ENCODE assay signal across 8 mouse cellular contexts in genomic region chr4:116659474-116659873, GRCm38 (mm10). TPM values are rescaled to one million over a fixed set of nuclear protein-coding genes. Genes with fewer than 3 reads are reported as not detected.
DNase-seq lines count a peak whose midpoint lies in the region; ATAC-seq lines count a peak whose summit lies in the region.

No protein-coding gene starts in this region.

- ATAC-seq in megakaryocyte, adult 5-6 weeks (ENCODE audit: poor library complexity, severe bottlenecking) = no peak

- intact Hi-C loops in heart, postnatal 36 days (cut with DNase I) = no loop called here

- DNase-seq in heart, adult 8-10 months (ENCODE audit: low spot score) = peak; percentile 41
- DNase-seq in heart, postnatal 36 days = no peak
- peak; percentile 75 for DNase-seq in adrenal gland, adult 2 months
- DNase-seq in kidney, adult 9 months = peak; percentile 97
- peak; percentile 51 for DNase-seq in lung, postnatal 14 days
- no peak for DNase-seq in embryo, embryonic 10.5 days (ENCODE audit: low spot score)
- no peak for DNase-seq in cerebellum, adult 18-20 months

RNA-seq across cellular contexts. Expression of gene Akr1a1, which starts 8.0 kb away (rescaled TPM):
- 100 to 1,000 TPM; 297 to 332 (median 327) TPM for total RNA-seq in heart, adult 8-10 months (2022)
- 100 to 1,000 TPM; 272 to 290 TPM for total RNA-seq in heart, postnatal 36 days (2021)
- total RNA-seq in adrenal gland, adult 2 months (2021) = 1,000 to 10,000 TPM in 1 of 2 experiments, 100 to 1,000 TPM in 1; 867 to 1,182 TPM
- 733 and 783 TPM in 2 replicates for polyA plus RNA-seq in adrenal gland, adult 2 months (2012; rRNA removed)
- total RNA-seq in megakaryocyte, adult 5-6 weeks (2015) = 465 and 471 TPM in 2 replicates
- 733 and 897 TPM in 2 replicates for total RNA-seq in megakaryocyte, adult 5-6 weeks (2017)

RNA-seq across cellular contexts. Expression of gene Prdx1, which starts 25.9 kb away (rescaled TPM):
- 100 to 1,000 TPM; 475 to 641 (median 529) TPM for total RNA-seq in heart, adult 8-10 months (2022)
- 100 to 1,000 TPM; 476 to 489 TPM for total RNA-seq in heart, postnatal 36 days (2021)
- 100 to 1,000 TPM; 703 to 816 TPM for total RNA-seq in adrenal gland, adult 2 months (2021)
- polyA plus RNA-seq in adrenal gland, adult 2 months (2012; rRNA removed) = 20.2 and 21.8 TPM in 2 replicates
- 556 and 644 TPM in 2 replicates for total RNA-seq in megakaryocyte, adult 5-6 weeks (2015)
- 344 and 395 TPM in 2 replicates for total RNA-seq in megakaryocyte, adult 5-6 weeks (2017)

RNA-seq across cellular contexts. Expression of gene Nasp, which starts 31.7 kb away (rescaled TPM):
- total RNA-seq in heart, adult 8-10 months (2022) = 10 to 100 TPM; 13.3 to 18.4 (median 16.0) TPM
- 10 to 100 TPM; 18.6 to 25.5 TPM for total RNA-seq in heart, postnatal 36 days (2021)
- total RNA-seq in adrenal gland, adult 2 months (2021) = 10 to 100 TPM; 22.3 to 23.0 TPM
- polyA plus RNA-seq in adrenal gland, adult 2 months (2012; rRNA removed) = 1.3 and 1.9 TPM in 2 replicates
- 95.7 and 101 TPM in 2 replicates for total RNA-seq in megakaryocyte, adult 5-6 weeks (2015)
- total RNA-seq in megakaryocyte, adult 5-6 weeks (2017) = 225 and 236 TPM in 2 replicates

RNA-seq across cellular contexts. Expression of gene Mmachc, which starts 48.7 kb away (rescaled TPM):
- 10 to 100 TPM; 61.8 to 72.5 (median 66.4) TPM for total RNA-seq in heart, adult 8-10 months (2022)
- total RNA-seq in heart, postnatal 36 days (2021) = 10 to 100 TPM; 46.8 to 56.1 TPM
- 10 to 100 TPM; 36.1 to 43.5 TPM for total RNA-seq in adrenal gland, adult 2 months (2021)
- 12.2 and 16.5 TPM in 2 replicates for polyA plus RNA-seq in adrenal gland, adult 2 months (2012; rRNA removed)
- 8.1 and 10.9 TPM in 2 replicates for total RNA-seq in megakaryocyte, adult 5-6 weeks (2015)
- total RNA-seq in megakaryocyte, adult 5-6 weeks (2017) = 5.2 and 6.4 TPM in 2 replicates

RNA-seq across cellular contexts. Expression of gene Ccdc163, which starts 48.8 kb away (rescaled TPM):
- 1 to 10 TPM; 3.0 to 5.7 (median 4.1) TPM for total RNA-seq in heart, adult 8-10 months (2022)
- total RNA-seq in heart, postnatal 36 days (2021) = 1 to 10 TPM; 5.7 to 6.2 TPM
- 10 to 100 TPM; 19.0 to 20.3 TPM for total RNA-seq in adrenal gland, adult 2 months (2021)
- polyA plus RNA-seq in adrenal gland, adult 2 months (2012; rRNA removed) = 20.8 and 21.7 TPM in 2 replicates
- total RNA-seq in megakaryocyte, adult 5-6 weeks (2015) = 34.7 and 36.2 TPM in 2 replicates
- total RNA-seq in megakaryocyte, adult 5-6 weeks (2017) = 19.2 and 23.4 TPM in 2 replicates

Comparison
In these comparisons a context has a peak if more than half of its experiments do, and no peak if none do; other contexts are left out.
1. DNase-seq: peak in heart, adult 8-10 months (single experiment), adrenal gland, adult 2 months (single experiment), kidney, adult 9 months (single experiment) and lung, postnatal 14 days (single experiment); none in heart, postnatal 36 days (0 of 2), embryo, embryonic 10.5 days (single experiment) and cerebellum, adult 18-20 months (0 of 2).